31 mouse cellular contexts compared by ENCODE assay signal in genomic region chr11:35497961-35498360, GRCm38 (mm10).
"Had no signal": no experiment of that assay in that cellular context is flagged by ENCODE, and none has a peak within 500 bp of the region (broad histone marks: within the 10 kb centered on the region; RNA-seq: fewer than 3 reads in every experiment).

No protein-coding gene starts in this region.

- H3K27ac ChIP-seq: left cerebral cortex, adult 2 months; limb, embryonic 10.5 days; limb, embryonic 12.5 days; limb, embryonic 13.5 days; limb, embryonic 15.5 days; liver, embryonic 12.5 days; liver, embryonic 13.5 days; liver, embryonic 14.5 days; liver, embryonic 15.5 days; lung, embryonic 15.5 days; macrophage; midbrain, embryonic 10.5 days; midbrain, embryonic 12.5 days; midbrain, embryonic 13.5 days; midbrain, embryonic 15.5 days had no signal

- H3K4me2 ChIP-seq: limb, embryonic 12.5 days; limb, embryonic 13.5 days; limb, embryonic 15.5 days; liver, embryonic 11.5 days; liver, embryonic 12.5 days; liver, embryonic 13.5 days; liver, embryonic 15.5 days; lung, embryonic 14.5 days; lung, embryonic 15.5 days; midbrain, embryonic 11.5 days; midbrain, embryonic 12.5 days; midbrain, embryonic 13.5 days; midbrain, embryonic 15.5 days had no signal

- H3K4me3 ChIP-seq: left cerebral cortex, adult 2 months; limb, embryonic 10.5 days; limb, embryonic 12.5 days; limb, embryonic 13.5 days; limb, embryonic 15.5 days; liver, embryonic 12.5 days; liver, embryonic 13.5 days; liver, embryonic 15.5 days; lung, embryonic 15.5 days; megakaryocyte, embryonic 14.5 days; midbrain, embryonic 10.5 days; midbrain, embryonic 12.5 days; midbrain, embryonic 13.5 days; midbrain, embryonic 15.5 days; myocyte had no signal

- H3K27me3 ChIP-seq: limb, embryonic 12.5 days; limb, embryonic 13.5 days; limb, embryonic 15.5 days; liver, embryonic 15.5 days; lung, embryonic 15.5 days had no signal

- H3K36me3 ChIP-seq: limb, embryonic 12.5 days; limb, embryonic 13.5 days; limb, embryonic 15.5 days; liver, embryonic 12.5 days; liver, embryonic 13.5 days; liver, embryonic 15.5 days; lung, embryonic 15.5 days; midbrain, embryonic 10.5 days; midbrain, embryonic 12.5 days; midbrain, embryonic 13.5 days; midbrain, embryonic 15.5 days had no signal

- H3K9ac ChIP-seq: limb, embryonic 12.5 days; limb, embryonic 13.5 days; limb, embryonic 15.5 days; liver, embryonic 12.5 days; liver, embryonic 13.5 days; liver, embryonic 14.5 days; liver, embryonic 15.5 days; liver, postnatal 0 days; lung, embryonic 14.5 days; lung, embryonic 15.5 days; midbrain, embryonic 12.5 days; midbrain, embryonic 13.5 days; midbrain, embryonic 15.5 days had no signal

- DNase-seq: left cerebral cortex, postnatal 4 days; liver; liver, embryonic 13.5 days; liver, postnatal 0 days; lung, adult 18-20 months; lung, adult 2 months; lung, embryonic 14.5 days; lung, postnatal 10 days; lung, postnatal 14 days; lung, postnatal 36 days; lung, postnatal 4 days; midbrain, embryonic 14.5 days had no signal

- ATAC-seq: liver, embryonic 12.5 days; liver, postnatal 0 days; lung, postnatal 0 days; midbrain, embryonic 15.5 days had no signal

- H3K9me3 ChIP-seq: limb, embryonic 10.5 days; limb, embryonic 12.5 days; limb, embryonic 13.5 days; limb, embryonic 15.5 days; liver, embryonic 12.5 days; liver, embryonic 13.5 days; liver, embryonic 15.5 days; lung, embryonic 15.5 days; megakaryocyte, embryonic 14.5 days; midbrain, embryonic 10.5 days; midbrain, embryonic 12.5 days; midbrain, embryonic 13.5 days; midbrain, embryonic 15.5 days had no signal

- H3K4me1 ChIP-seq: limb, embryonic 15.5 days; liver, embryonic 12.5 days; liver, embryonic 13.5 days; liver, embryonic 15.5 days; megakaryocyte, embryonic 14.5 days had no signal
